Mouse (Mus musculus): Measurements from ENCODE around the gene Faah. TPM values are rescaled to one million over a fixed set of nuclear protein-coding genes. Genes with fewer than 3 reads are reported as not detected.

Faah gene
- total RNA-seq, 1 experiment from 2014 or later, result 10.6 TPM

DNA sequence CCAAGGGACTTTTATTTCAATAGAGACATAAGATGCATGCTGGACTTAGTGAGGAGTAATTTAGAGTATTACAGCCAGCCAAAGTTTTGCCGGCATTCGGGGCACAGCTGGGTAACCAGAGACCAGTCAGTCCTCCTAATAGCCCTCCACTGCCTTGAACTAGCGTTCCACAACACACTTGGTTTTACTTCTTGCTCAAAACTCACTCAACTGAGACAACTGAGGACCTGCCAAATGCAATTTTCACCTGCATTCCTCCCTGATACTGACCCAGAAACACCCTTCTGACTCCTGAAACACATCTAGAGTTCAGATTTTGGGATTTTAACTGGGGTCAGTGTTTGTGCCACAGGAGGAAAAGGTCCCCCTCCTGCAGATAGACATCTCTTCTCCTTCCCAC is 1.3 kb downstream of the Faah start:
- no peak for ATAC-seq (replicated peaks in 1 of 2; ENCODE audit: insufficient read depth in 1 of 2, low FRiP score in 2 of 2, low TSS enrichment in 1 of 2, low read depth in 1 of 2, poor library complexity in 2 of 2, severe bottlenecking in 2 of 2)

DNA sequence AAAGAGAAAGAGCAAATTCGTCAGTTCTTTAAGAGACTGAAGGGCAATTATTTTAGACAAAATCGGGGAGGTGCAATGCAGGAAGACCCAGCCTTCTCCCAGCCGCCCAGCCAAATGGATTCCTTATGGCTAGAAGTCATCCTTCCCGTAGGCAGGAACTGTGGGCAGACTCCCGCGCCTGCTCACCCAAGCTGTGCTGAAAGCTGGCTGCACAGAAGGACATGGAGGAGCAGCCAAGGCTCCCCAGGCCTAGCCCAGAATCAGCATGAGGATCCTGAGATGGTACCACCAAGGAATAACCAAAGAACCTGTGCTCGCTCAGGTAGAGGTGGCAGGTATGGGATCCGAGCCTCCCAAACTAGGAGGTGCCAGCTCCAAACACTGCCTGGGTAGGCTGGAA is 1.7 kb downstream of the Faah start:
- ATAC-seq (replicated peaks in 1 of 2; ENCODE audit: insufficient read depth in 1 of 2, low FRiP score in 2 of 2, low TSS enrichment in 1 of 2, low read depth in 1 of 2, poor library complexity in 2 of 2, severe bottlenecking in 2 of 2), result no peak

DNA sequence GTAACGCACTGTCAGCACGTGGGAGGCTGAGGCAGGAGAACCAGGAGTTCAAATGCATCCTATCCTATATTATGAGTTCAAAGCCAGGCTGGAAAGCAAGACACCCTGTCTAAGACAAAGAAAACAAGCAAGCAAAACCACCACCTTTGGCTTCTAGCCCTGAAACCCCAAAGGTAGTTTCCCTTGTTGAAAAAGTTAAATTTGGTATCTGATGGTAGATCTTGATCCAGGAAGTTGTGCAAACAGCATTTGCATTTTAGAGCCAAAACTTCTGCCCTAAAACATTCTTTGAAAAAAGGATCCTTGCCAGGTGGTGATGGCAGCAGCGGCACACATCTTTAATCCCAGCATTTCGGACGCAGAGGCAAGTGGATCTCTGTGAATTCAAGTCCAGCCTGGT is 2.2 kb downstream of the Faah start:
- ATAC-seq (replicated peaks in 1 of 2; ENCODE audit: insufficient read depth in 1 of 2, low FRiP score in 2 of 2, low TSS enrichment in 1 of 2, low read depth in 1 of 2, poor library complexity in 2 of 2, severe bottlenecking in 2 of 2), result no peak

DNA sequence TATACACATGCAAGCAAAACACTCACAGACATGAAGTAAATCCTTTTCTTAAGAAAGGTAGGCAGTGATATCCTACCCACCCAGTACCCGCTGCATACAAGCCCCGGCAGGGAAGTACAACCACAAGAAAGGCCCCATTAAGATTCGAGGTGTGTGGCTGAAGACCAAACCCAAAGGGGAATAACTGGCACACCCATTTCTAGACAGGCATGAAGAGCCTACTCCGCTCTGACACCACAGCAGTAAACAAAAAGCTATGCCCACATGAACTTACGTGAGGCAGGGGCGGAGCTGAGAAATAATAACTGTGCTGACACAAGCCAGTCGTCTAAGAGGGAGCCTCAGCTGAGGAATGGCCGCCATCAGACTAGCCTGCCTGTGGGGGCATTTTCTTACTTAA is 7.5 kb downstream of the Faah start:
- ATAC-seq (replicated peaks in 1 of 2; ENCODE audit: insufficient read depth in 1 of 2, low FRiP score in 2 of 2, low TSS enrichment in 1 of 2, low read depth in 1 of 2, poor library complexity in 2 of 2, severe bottlenecking in 2 of 2), result no peak

DNA sequence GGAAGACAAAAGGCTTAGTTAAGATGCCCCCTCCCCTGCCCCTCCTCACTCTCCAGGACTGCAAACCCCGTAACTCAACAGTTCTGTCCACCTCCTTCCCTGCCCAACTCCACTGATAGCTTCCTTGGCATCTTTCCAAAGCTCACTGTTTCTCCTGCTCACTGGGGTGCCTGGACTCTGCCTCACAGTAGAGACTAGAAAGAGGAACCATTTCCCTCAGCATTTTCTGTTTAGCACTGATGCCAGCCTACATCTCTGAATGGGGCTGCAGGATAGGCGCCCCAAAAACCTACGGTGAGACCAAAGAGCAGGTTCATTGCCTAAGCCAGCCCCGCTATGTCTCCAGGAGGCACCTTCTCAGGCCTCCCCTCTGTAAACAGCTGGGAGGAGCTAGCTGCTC is 16.5 kb downstream of the Faah start:
- ATAC-seq (replicated peaks in 1 of 2; ENCODE audit: insufficient read depth in 1 of 2, low FRiP score in 2 of 2, low TSS enrichment in 1 of 2, low read depth in 1 of 2, poor library complexity in 2 of 2, severe bottlenecking in 2 of 2), result peak in 1 of 2 experiments; percentile 67; a peak in 2 of 4 replicates

DNA sequence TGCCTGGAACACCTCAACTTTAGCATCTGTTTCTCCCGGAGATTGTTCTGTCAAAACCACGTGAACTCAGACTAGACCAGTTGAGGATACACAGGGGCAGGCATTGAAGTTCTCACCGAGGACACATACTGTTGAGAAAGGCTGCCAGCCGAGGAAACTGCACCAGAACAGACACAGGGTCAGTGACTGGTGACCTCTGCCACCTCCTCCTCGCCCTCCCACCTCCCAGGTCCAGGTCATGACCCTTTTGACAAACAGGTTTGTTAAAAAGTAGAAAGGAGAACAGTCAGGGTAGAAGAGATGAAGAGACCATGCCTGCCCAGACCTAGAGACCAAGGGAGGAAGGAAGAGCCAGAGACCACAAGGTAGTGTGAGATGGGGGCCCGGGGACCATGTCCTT is 17.1 kb downstream of the Faah start:
- no peak for ATAC-seq (replicated peaks in 1 of 2; ENCODE audit: insufficient read depth in 1 of 2, low FRiP score in 2 of 2, low TSS enrichment in 1 of 2, low read depth in 1 of 2, poor library complexity in 2 of 2, severe bottlenecking in 2 of 2)

DNA sequence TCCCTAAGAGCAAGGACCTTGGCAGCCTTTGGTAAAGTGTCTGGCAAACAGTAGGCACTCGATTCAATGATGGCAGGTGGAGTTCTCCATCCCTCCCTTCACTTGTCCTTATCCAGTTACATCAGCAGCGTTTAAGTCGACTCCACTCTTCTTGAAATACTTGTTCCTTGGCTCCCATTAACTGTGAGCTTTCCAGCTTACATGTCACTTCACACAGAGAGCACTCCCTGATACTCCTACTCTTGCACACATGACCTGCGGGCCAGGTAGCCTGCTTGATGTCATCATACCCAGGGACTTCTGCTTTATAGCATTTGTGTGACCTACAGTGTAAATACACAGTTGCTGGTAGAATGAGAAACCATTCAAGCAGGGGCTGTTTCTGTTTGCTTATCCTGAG is 21.0 kb downstream of the Faah start:
- ATAC-seq (replicated peaks in 1 of 2; ENCODE audit: insufficient read depth in 1 of 2, low FRiP score in 2 of 2, low TSS enrichment in 1 of 2, low read depth in 1 of 2, poor library complexity in 2 of 2, severe bottlenecking in 2 of 2), result no peak

DNA sequence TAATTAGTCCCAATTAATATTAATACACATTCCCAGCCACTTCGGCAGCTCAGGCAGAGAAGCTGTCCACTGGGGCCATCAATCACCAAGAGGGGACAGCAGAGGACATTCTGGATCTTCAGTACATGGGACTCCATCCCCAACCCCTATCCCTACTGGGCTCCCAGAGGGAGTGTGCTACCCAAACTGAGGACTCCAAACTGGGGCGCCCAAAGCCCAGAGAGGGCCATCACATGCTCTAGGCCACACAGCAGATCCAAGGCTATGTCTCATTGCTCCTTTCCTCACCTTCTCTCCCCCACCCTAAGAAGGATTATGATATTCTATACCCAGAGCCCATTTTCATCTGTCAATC is 22.4 kb downstream of the Faah start:
- ATAC-seq (replicated peaks in 1 of 2; ENCODE audit: insufficient read depth in 1 of 2, low FRiP score in 2 of 2, low TSS enrichment in 1 of 2, low read depth in 1 of 2, poor library complexity in 2 of 2, severe bottlenecking in 2 of 2), result no peak

DNA sequence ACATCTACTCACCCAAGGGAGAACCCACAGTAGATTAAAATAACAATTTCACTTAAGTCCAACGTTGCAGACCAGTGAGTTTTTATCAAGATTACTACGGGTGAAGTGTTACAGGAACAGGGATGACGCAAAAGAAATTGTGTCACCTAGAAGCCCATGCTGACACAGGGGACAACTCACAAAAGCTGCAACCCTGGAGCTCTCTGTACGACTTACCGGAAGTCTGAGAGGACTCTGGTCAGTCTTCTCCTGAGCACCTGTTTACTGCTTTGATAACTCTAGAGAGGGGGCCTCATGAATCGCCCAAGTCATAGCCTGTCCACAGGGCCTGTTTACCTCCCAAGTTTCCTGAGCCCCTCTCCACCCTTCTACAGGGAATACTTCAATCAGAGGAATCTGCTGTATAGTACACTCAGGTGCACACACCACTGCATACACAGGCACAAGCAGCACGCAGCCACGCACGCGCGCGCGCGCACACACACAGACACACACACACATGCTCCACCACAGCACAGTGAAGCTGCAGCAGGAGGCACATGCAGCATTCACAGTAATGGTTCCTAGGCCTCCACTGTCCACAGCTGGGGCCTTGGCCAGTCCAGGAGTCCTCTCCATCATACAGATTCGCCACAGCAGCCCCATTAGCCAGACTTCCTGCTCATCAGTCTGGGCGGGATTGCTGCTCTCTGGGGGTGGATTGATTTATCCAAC is 22.9 kb downstream of the Faah start:
- no peak for ATAC-seq (replicated peaks in 1 of 2; ENCODE audit: insufficient read depth in 1 of 2, low FRiP score in 2 of 2, low TSS enrichment in 1 of 2, low read depth in 1 of 2, poor library complexity in 2 of 2, severe bottlenecking in 2 of 2)

DNA sequence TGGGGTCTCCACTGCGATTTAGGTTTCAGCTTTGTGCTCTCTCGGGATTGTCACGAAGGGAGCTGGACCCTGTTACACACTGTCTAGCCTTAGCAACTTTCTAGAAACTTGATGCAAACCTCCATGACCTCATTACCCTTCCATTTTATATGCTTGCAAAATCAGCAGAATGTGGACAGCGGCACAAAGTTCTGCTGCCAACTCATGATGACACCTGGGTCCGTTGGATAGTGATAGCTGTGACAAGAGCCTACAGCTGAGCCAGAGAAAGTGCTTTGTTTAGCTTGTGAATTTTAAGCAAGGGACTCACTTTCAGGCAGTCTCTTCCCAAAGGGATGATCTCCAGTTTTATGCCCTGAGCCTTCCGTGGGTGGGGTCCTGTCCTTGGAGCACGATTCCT is 28.3 kb downstream of the Faah start:
- ATAC-seq (replicated peaks in 1 of 2; ENCODE audit: insufficient read depth in 1 of 2, low FRiP score in 2 of 2, low TSS enrichment in 1 of 2, low read depth in 1 of 2, poor library complexity in 2 of 2, severe bottlenecking in 2 of 2), result no peak

DNA sequence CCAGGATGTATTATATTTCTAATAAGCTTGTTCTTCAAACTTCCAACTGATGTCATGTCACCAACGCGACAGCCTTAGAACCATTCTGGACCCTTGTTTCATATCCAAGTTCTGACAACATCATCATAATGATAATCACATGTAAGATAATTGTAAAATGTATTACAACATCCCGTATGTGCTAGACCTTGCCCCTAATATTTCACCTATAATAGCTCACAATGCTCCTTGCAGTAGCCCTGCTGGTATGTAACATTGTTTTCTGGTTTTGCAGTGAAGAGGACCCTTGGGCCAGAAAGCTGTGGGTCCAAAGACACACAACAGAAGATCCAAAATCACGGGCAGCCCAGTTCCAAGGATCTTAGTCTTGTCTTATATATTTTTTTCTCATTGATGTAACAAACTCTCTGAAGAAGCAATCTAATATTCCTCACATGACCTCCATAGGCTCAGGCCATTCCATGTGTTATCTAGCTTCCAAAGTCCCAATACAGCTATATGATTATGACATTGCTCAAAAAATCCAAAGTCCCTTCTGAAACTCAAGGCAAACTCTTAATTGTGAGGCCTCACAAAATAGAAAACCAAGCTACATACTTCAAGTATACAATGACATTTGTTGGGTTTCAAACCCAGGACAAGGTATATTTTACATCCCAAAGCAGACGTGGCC is 29.7 kb downstream of the Faah start:
- no peak for ATAC-seq (replicated peaks in 1 of 2; ENCODE audit: insufficient read depth in 1 of 2, low FRiP score in 2 of 2, low TSS enrichment in 1 of 2, low read depth in 1 of 2, poor library complexity in 2 of 2, severe bottlenecking in 2 of 2)

DNA sequence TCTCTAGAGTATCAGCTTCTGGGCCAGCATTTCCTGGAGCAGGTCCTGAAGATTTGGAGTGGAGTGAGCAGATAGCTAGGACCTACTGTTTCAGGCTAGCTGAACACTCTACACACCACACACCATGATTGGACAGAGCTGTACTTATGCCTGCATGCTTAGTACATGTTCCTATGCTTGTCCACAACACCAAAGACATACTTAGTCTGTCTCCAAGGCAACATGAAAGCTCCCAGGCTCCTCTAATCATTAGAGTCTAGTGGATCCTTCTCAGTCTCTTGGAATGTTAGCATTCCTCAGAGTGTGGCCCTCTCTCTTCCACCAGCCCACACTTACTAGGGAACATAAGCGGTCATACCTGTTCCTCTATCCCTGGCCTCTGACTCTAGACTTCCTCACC is 30.3 kb downstream of the Faah start:
- ATAC-seq (replicated peaks in 1 of 2; ENCODE audit: insufficient read depth in 1 of 2, low FRiP score in 2 of 2, low TSS enrichment in 1 of 2, low read depth in 1 of 2, poor library complexity in 2 of 2, severe bottlenecking in 2 of 2), result no peak

DNA sequence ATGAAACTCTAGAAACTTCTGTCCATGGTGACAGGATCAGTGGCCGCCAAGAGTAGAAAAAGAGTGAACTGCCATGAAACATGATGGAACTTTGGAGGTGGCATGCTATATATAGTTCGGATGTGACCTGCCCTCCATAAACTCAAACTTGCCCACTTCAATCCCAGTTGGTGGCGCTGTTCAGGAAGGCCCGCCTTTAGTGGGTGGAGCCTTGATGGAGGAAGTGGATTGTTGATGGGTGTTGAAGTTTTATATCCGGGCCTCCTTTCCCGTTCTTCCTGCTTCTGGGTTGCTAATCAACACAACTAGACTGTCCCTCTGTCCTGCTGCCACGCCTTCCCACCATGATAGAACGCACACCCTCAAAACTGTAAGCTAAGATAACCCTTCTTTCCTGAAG is 32.8 kb downstream of the Faah start:
- 0 out of 4 replicates have a peak, but pooled peaks have one; percentile 16 to 28 for ATAC-seq (replicated peaks in 1 of 2; ENCODE audit: insufficient read depth in 1 of 2, low FRiP score in 2 of 2, low TSS enrichment in 1 of 2, low read depth in 1 of 2, poor library complexity in 2 of 2, severe bottlenecking in 2 of 2)

DNA sequence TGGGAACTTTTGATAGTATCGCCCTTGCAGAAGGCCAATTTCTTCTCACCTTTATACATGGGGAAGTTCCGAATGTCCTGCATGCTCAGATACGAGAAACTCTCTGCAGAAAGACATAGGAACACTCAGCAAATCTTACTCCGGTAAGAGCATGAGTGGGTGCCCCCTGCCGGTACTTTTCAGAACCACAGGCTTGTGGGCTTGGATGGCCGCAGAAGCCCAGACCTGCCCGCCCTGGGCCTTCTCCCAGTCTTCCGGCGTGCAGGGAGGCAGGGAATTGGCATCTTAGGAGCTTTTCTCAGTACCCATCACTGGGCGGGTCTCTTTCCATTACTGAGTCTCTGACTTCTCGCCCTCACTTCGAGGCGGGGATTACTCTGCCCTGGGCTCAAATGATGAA is 33.6 kb downstream of the Faah start:
- peak; percentile 79 to 85 for ATAC-seq (replicated peaks in 1 of 2; ENCODE audit: insufficient read depth in 1 of 2, low FRiP score in 2 of 2, low TSS enrichment in 1 of 2, low read depth in 1 of 2, poor library complexity in 2 of 2, severe bottlenecking in 2 of 2)

DNA sequence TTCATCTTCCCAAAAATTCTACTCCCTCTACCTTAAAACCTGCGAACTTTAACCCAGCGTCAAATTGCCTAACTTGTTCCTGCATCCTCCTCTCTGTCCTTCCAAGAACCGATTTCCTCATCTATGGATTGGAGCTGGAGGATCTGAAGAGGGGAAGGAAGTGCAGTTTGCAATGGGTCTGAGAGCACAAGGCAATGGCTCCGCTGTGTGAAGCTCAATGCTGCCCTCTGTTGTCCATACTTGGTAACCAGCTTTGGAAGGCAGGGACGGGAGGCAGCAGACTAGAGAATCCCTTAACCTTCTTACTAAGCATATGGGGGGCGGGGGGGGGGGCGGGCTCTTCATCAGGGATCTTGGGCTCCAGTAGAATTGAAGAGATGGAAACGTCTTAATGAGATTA is 37.0 kb downstream of the Faah start:
- ATAC-seq (replicated peaks in 1 of 2; ENCODE audit: insufficient read depth in 1 of 2, low FRiP score in 2 of 2, low TSS enrichment in 1 of 2, low read depth in 1 of 2, poor library complexity in 2 of 2, severe bottlenecking in 2 of 2), result peak; percentile 57 to 76

DNA sequence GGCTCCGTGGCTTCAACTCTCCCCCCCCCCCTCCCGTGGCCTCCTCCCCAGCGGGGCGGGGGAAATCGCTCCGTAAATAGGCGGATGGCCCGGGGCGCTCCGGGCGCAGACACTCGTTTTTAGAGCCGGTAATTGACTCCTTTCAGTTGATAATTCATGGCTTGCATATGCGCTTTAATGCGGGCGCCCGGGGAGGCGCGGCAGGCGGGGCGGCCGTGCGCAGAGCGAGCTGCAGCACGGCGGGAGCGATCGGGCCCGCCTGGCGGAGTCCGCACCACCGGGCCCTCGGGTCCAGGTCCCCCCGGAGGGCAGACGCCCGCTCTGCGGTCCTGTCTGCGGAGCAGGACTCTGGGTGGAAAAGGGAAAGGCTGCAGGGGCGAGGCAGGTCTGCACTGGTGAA is 38.3 kb downstream of the Faah start:
- no peak for ATAC-seq (replicated peaks in 1 of 2; ENCODE audit: insufficient read depth in 1 of 2, low FRiP score in 2 of 2, low TSS enrichment in 1 of 2, low read depth in 1 of 2, poor library complexity in 2 of 2, severe bottlenecking in 2 of 2)

DNA sequence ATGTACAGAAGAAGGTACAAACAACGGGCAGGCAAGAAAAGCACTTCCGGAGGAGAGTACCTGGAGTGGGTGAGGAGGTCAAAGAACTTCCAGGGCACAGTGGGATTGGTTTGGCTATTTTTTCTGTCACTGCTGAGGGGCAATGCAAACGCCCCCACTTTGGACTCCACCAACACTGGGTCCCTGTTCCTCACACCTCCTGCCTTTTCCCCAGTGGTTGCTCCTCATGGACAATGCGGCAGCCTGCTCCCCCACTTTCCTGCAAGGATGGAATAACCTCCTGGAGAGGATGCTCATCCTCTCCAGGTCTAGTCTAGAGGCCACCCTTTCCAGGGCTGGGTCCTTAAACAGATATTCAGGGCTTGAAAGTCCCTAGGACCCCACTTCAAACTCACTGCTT is 38.8 kb downstream of the Faah start:
- ATAC-seq (replicated peaks in 1 of 2; ENCODE audit: insufficient read depth in 1 of 2, low FRiP score in 2 of 2, low TSS enrichment in 1 of 2, low read depth in 1 of 2, poor library complexity in 2 of 2, severe bottlenecking in 2 of 2), result no peak

DNA sequence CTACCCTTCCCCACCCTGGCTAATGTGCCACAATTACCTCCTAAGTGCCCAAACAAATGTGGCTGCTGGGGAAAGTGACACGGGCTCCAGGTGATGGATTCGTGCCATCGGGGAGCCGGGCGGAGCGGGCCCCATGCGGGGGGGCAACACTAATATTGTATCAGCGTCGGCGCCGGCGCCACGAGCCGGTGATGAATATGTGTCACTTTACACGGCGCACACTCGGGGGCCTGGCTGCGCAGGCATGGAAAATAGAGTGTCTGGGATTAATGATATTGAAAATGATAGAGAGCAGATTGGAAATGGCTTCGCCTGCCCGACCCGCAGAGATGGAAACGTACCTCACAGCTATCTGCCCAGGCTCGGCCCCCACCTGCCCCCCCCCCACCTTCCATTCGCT is 45.2 kb downstream of the Faah start:
- no peak for ATAC-seq (replicated peaks in 1 of 2; ENCODE audit: insufficient read depth in 1 of 2, low FRiP score in 2 of 2, low TSS enrichment in 1 of 2, low read depth in 1 of 2, poor library complexity in 2 of 2, severe bottlenecking in 2 of 2)

DNA sequence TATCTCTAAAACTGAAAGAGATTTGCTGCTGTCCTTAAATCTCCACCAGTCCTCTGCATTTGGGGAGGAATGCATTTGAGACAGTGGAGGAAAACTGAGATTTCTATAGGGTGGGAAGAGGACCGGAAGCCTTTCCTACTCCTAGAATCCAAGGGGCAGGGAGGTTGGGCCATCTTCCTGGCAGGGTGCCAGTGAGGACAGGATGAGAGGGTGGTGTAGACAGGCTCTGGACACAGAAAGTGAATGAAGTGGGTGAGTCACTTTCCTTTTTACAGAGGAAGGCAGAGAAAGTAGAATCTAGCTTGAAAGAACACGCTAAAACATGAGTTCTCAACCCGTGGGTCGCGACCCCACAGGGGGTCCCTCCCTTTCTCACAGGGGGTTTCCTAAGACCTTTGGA is 53.3 kb downstream of the Faah start:
- no peak for ATAC-seq (replicated peaks in 1 of 2; ENCODE audit: insufficient read depth in 1 of 2, low FRiP score in 2 of 2, low TSS enrichment in 1 of 2, low read depth in 1 of 2, poor library complexity in 2 of 2, severe bottlenecking in 2 of 2)
